Mouse (Mus musculus) midbrain, postnatal 0 days (tissue): ENCODE results near the gene Fbxo34. TPM values are rescaled to one million over a fixed set of nuclear protein-coding genes. Genes with fewer than 3 reads are reported as not detected.
A peak's percentile ranks its signal among the peaks of the same experiment; 100 is the strongest.

Source experiments
- ATAC-seq: fragments of 200-750 bp; cut with Nextera tagmentation; 2 replicates; pipeline ENCODE4 v1.8.0; 2017; ENCODE audit warnings: moderate number of reproducible peaks, mild to moderate bottlenecking, moderate TSS enrichment, moderate library complexity; ENCODE audit not compliant: low FRiP score
- DNase-seq: peaks from one replicate; pipeline ENCODE4 v3.0.0-alpha.2; 2015; ENCODE audit warnings: low spot score
- H3K27ac ChIP-seq: fragments of 300-500 bp; sonication (generic); 2 replicates; pipeline ENCODE4 v1.5.1; 2014; ENCODE audit warnings: low read depth, mild to moderate bottlenecking, low read length, mixed read lengths
- H3K27me3 ChIP-seq: fragments of 300-500 bp; sonication (generic); 2 replicates; pipeline ENCODE4 v1.6.1; 2014; ENCODE audit warnings: low read length, control low read depth, mixed read lengths; ENCODE audit not compliant: insufficient read depth
- H3K36me3 ChIP-seq: fragments of 300-500 bp; sonication (generic); 2 replicates; pipeline ENCODE4 v1.6.1; 2014; ENCODE audit warnings: low read length, control low read depth, mixed read lengths; ENCODE audit not compliant: insufficient read depth
- H3K4me1 ChIP-seq: fragments of 300-500 bp; sonication (generic); 2 replicates; pipeline ENCODE4 v1.6.1; 2014; ENCODE audit warnings: mild to moderate bottlenecking, control low read depth, antibody characterized with exemption, low read length, mixed read lengths; ENCODE audit not compliant: insufficient read depth
- H3K4me2 ChIP-seq: fragments of 300-500 bp; sonication (generic); 2 replicates; pipeline ENCODE4 v1.6.1; 2014; ENCODE audit warnings: low read depth, mild to moderate bottlenecking, low read length, mixed read lengths; ENCODE audit not compliant: poor library complexity, severe bottlenecking
- H3K4me3 ChIP-seq: fragments of 300-500 bp; sonication (generic); 2 replicates; pipeline ENCODE4 v1.5.1; 2014; ENCODE audit warnings: low read depth, mild to moderate bottlenecking, low read length, moderate library complexity
- H3K9ac ChIP-seq: fragments of 300-500 bp; sonication (generic); replicated peaks from 2 replicates; pipeline ENCODE4 v1.6.1; 2014; ENCODE audit warnings: mild to moderate bottlenecking, low read length, moderate library complexity, mixed read lengths; ENCODE audit not compliant: poor library complexity, severe bottlenecking
- H3K9me3 ChIP-seq: fragments of 300-500 bp; sonication (generic); 2 replicates; pipeline ENCODE4 v1.6.1; 2016; ENCODE audit warnings: low read length, control low read depth
- CTCF ChIP-seq: IDR thresholded peaks from 2 replicates; pipeline ENCODE4 v1.5.1; 2016; ENCODE audit warnings: antibody characterized with exemption, mild to moderate bottlenecking
- WGBS: fragments of 180-500 bp; shearing (Covaris S2); extraction: QIAGEN DNeasy Blood & Tissue Kit; methylation state at CpG from one replicate; pipeline ENCODE4 v1.1.7; 2014; 5-methylcytosine and 5-hydroxymethylcytosine counted together
- polyA plus RNA-seq: library from polyadenylated mRNA; unstranded; fragments of >200 nt; fragmentation: Nextera tagmentation; extraction: Ambion mirVana; gene quantifications from 2 replicates; pipeline ENCODE4 v1.2.1, GENCODE M21; 2015
- total RNA-seq: library from RNA; depleted of rRNA; stranded (reverse); fragments of >200 nt; gene quantifications from 2 replicates; pipeline ENCODE4 v1.2.3, GENCODE M21; 2014

The Fbxo34 gene
- total and polyA plus RNA-seq, 2 experiments from 2014 or later, result 29.9 to 36.5 TPM

- no peak for ATAC-seq
- Histone ChIP-seq H3K4me3 (no peak overlapping the region), H3K27me3 (no peaks in the 10 kb centered on the region), H3K9ac (no peak overlapping the region), H3K4me2 (no peak overlapping the region), H3K9me3 (no peaks in the 10 kb centered on the region), H3K4me1 (no peaks in the 10 kb centered on the region), H3K27ac (no peak overlapping the region), H3K36me3 (peaks cover 65% of the 10 kb centered on the region)
- DNase-seq, result no peak
- 93% methylated on average over 5 of the region's 5 CpGs for WGBS
- TF ChIP-seq CTCF, result no peak
Measured at GRCm38 (mm10) chr14:47544286-47544685, 94.1 kb downstream of the Fbxo34 start.

GRCm38 (mm10) chr14:47544877-47545276 is 94.7 kb downstream of the Fbxo34 start:
- no peaks in the 10 kb centered on the region for H3K27me3 ChIP-seq
- no peak overlapping the region for H3K9ac ChIP-seq
- ATAC-seq (no peak), DNase-seq (no peak)
- peaks cover 69% of the 10 kb centered on the region for H3K36me3 ChIP-seq
- no peak overlapping the region for H3K27ac ChIP-seq
- no peak overlapping the region for H3K4me3 ChIP-seq
- no peak for TF ChIP-seq CTCF
- H3K9me3 ChIP-seq, result no peaks in the 10 kb centered on the region
- no peaks in the 10 kb centered on the region for H3K4me1 ChIP-seq
- H3K4me2 ChIP-seq, result no peak overlapping the region
- WGBS, result 90% methylated on average over 4 of the region's 4 CpGs

- Histone ChIP-seq H3K4me3 (no peak overlapping the region), H3K9me3 (no peaks in the 10 kb centered on the region), H3K9ac (no peak overlapping the region), H3K4me2 (no peak overlapping the region), H3K4me1 (no peaks in the 10 kb centered on the region), H3K27me3 (no peaks in the 10 kb centered on the region), H3K36me3 (peaks cover 54% of the 10 kb centered on the region), H3K27ac (no peak overlapping the region)
- ATAC-seq (no peak), DNase-seq (no peak)
- WGBS, result 97% methylated on average over 6 of the region's 6 CpGs
- no peak for TF ChIP-seq CTCF
Measured at GRCm38 (mm10) chr14:47551668-47552067, 101.4 kb downstream of the Fbxo34 start.

DNA sequence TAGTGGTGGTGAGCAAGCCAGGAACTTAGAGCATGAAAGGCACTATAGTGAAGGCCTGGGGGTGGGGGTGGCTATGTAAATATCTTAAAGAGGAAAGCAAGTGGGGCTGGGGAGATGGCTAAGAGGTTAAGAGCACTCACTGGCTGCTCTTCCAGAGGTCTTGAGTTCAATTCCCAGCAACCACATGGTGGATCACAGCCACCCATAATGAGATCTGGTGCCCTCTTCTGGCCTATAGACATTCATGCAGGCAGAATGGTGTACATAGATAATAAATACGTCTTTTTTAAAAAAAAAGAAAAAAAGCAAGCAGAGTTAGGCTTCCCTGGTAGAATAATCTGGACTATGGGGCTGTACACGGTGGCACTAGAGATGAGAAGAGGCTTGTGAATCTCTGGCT is 103.2 kb downstream of the Fbxo34 start:
- ATAC-seq (no peak), DNase-seq (no peak)
- Histone ChIP-seq H3K9me3 (no peaks in the 10 kb centered on the region), H3K36me3 (peaks cover 47% of the 10 kb centered on the region), H3K4me3 (no peak overlapping the region), H3K4me2 (no peak overlapping the region), H3K4me1 (no peaks in the 10 kb centered on the region), H3K27me3 (no peaks in the 10 kb centered on the region), H3K27ac (no peak overlapping the region), H3K9ac (no peak overlapping the region)
- peak; percentile 42 for TF ChIP-seq CTCF
- WGBS, result 97% methylated on average over 2 of the region's 2 CpGs

- no peaks in the 10 kb centered on the region for H3K27me3 ChIP-seq
- no peak for DNase-seq
- no peak for TF ChIP-seq CTCF
- no peaks in the 10 kb centered on the region for H3K4me1 ChIP-seq
- no peak overlapping the region for H3K27ac ChIP-seq
- no peak overlapping the region for H3K4me3 ChIP-seq
- H3K9me3 ChIP-seq, result no peaks in the 10 kb centered on the region
- H3K4me2 ChIP-seq, result no peak overlapping the region
- H3K36me3 ChIP-seq, result peaks cover 41% of the 10 kb centered on the region
- WGBS, result 95% methylated on average over 4 of the region's 4 CpGs
- no peak overlapping the region for H3K9ac ChIP-seq
- no peak for ATAC-seq
Measured at GRCm38 (mm10) chr14:47554236-47554635, 104.0 kb downstream of the Fbxo34 start.

DNA sequence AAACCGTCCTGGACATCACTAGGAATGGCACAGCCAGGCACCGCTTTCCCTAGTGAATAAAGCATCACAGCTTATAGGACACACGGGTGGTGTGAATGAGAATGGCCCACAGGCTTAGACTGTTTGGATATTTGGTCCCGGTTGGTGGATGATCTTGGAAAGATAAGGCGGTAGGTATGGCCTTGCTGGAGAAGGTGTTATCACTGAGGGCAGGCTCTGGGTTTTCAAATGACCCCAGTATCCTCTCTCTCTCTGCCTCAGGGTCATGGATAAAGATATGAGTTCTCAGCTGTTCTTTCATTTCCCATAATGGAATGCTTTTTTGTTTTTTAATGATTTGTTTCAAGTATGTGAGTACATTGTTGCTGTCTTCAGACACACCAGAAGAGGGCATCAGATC is 105.0 kb downstream of the Fbxo34 start:
- Histone ChIP-seq H3K9ac (no peak overlapping the region), H3K9me3 (no peaks in the 10 kb centered on the region), H3K27me3 (no peaks in the 10 kb centered on the region), H3K4me3 (no peak overlapping the region), H3K4me1 (no peaks in the 10 kb centered on the region), H3K4me2 (no peak overlapping the region), H3K27ac (no peak overlapping the region), H3K36me3 (peaks cover 37% of the 10 kb centered on the region)
- no peak for TF ChIP-seq CTCF
- no peak for ATAC-seq
- DNase-seq, result no peak
- 98% methylated on average over 5 of the region's 5 CpGs for WGBS
